Mouse (Mus musculus): ENCODE data around the gene E2f2. TPM values are rescaled to one million over a fixed set of nuclear protein-coding genes. Genes with fewer than 3 reads are reported as not detected.

Gene E2f2
- polyA plus RNA-seq, 1 experiment, result 15.9 TPM

DNA sequence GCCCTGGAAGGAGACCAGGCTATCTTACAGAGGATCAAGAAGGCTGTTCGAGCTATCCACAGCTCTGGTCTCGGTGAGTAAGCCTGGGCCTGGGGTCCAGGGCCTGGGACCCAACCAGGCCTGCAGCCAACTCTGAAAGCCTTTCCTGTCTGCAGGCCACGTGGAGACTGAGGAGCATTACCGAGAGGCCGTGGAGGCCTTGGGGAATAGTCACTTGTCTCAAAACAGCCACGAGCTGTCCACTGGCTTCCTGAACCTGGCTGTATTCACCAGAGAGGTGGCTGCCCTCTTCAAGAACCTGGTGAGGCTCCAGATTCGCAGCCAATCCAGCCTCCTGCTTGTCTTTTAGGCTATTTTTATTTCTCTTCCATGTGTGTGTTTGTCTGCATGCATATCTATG lies 55.2 kb downstream of the E2f2 start:
- DNase-seq (ENCODE audit: low read depth, low spot score), result no peak
- 79% methylated on average over 7 of the region's 7 CpGs for WGBS

DNA sequence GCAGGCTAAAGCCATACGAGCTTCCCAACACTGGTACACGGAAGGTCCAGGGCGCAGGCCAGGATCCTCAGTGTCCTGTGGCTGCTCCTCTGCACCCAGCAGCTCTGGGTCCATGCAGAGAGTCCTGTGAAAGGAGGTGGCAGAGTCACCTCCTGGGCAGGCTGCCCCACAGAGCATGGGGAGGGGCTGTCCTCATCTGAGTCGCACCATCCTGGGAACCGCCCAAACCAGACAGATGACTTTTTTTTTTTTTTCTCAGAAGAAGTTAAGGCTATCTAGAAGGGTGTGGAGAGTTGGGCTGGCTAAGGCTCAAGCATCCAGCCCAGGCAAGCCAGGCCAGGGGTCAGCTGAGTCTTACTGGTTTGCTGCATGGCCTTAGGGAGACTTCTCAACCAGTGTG lies 56.4 kb downstream of the E2f2 start:
- 43% methylated on average over 5 of the region's 5 CpGs for WGBS
- DNase-seq (ENCODE audit: low read depth, low spot score), result no peak

DNA sequence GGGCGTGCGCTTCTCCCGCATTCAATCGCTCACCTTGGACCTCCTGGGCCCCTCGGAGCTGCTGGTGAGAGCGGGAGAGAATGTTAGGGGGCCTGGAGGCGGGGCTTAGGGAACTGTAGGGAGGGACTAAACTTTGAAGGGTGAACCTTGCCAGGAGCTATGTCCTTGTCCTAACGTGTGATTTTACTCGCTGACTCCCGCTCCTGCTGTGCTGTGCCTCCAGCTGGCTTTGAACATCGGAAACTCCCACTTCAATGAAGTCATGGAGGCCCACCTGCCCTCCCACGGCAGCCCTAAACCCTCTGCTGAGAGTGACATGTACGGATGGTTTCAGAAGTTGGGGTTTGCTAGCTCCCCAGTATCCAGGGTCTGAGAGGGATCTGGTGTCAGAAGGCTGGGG lies 66.5 kb downstream of the E2f2 start:
- no peak for DNase-seq (ENCODE audit: low read depth, low spot score)
- 48% methylated on average over 13 of the region's 13 CpGs for WGBS

DNA sequence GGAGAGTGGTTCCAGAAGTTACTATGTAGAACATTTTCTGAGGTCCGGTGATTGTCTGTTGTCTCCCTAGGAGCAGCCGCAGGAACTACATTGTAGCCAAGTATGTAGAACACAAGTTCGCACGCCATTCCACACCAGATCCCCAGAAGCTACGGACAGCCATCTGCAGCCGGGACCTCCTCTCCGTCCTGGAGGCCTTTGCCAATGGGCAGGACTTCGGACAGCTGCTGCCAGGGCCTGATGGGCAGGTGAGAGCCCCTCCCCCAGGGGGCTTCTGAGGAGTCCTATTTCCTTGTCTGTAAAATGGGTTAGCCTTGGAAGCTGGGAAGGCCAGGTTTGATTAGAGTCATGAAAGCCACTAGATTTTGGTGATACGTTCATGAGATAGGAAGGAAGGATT lies 66.9 kb downstream of the E2f2 start:
- no peak for DNase-seq (ENCODE audit: low read depth, low spot score)
- 69% methylated on average over 9 of the region's 9 CpGs for whole genome bisulfite sequencing

DNA sequence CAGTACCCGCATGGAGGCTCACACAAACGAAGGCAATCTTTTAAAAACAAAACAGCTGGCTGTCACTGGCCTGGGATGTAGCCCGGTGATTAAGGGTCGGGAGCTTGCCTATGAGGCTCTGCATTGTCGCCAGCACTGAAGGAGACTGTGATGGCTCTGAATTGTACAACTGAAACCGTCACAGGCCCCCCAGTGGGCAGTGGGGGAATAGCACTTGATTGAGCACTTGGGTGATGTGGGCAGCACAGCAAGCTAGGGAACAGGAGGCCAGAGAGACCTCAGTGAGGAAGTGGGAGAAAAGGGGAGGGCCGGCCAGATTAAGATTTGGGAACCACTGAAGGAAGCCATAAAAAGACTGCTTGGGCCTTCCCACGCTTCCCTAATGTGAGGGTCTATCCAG lies 67.4 kb downstream of the E2f2 start:
- 19% methylated on average over 8 of the region's 8 CpGs for WGBS
- DNase-seq (ENCODE audit: low read depth, low spot score), result no peak

DNA sequence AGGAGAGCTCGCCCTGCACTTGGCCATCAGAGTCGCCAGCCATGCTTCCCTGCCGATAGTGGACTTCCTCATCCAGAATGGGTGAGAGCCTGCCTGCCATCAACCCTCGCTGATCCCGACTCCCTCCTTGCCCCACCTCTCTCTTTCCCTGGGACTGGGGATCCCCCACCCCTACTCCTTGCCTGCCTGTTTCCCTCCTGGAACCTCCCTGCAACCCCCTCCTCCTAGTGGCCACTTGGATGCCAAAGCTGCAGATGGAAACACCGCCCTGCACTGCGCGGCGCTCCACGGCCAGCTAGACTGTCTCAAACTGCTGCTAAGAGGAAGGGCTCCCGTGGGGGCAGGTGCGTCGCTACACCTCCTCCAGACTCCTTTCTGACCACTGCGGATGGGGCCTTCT lies 67.9 kb downstream of the E2f2 start:
- DNase-seq (ENCODE audit: low read depth, low spot score), result no peak
- WGBS, result 80% methylated on average over 14 of the region's 14 CpGs

DNA sequence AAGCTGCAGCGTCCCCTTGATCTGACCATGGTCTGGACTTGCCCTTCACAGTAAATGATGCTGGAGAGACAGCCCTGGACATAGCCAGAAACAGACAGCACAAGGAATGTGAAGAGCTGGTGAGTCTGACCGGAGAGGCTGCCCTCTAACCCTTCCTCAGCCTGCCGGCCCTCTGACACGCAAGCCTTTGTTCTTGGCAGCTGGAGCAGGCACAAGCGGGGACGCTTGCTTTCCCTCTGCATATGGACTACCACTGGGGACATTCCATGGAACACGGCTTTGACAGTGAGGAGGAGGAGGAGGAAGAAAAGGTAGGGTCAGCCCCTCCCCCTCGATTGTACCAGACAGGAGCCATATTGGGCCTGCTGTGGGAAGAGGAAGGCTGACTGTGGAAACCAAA lies 68.8 kb downstream of the E2f2 start:
- DNase-seq (ENCODE audit: low read depth, low spot score), result no peak
- 81% methylated on average over 8 of the region's 8 CpGs for WGBS

DNA sequence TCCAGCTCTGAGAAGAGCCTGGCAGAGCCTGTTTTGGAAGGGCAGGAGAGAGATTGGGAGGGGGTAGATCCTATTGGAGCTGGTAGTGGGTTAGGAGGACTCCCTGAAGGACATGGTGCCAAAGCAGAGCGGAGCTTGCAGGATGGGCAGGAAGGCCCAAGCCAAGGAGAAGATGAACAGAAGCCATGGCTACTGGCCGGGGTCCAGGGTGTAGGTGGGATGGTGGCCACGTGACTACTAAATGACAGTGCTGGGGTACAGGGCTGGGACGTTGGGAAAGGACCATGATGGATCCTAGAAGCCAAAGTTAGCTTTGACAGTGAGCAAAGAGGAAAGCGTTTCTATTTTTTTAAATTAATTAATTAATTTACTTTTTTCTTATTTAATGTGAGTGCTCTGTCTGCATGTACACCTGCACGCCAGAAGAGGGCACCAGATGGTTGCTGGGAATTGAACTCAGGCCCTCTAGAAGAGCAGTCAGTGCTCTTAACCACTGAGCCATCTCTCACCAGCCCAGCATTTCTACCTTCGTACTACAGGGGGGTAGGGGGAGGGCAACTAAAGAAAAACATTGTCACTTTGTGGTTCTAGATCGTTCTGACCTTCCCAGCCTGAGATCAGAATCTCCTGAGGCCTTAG lies 70.0 kb downstream of the E2f2 start:
- no peak for DNase-seq (ENCODE audit: low read depth, low spot score)
- 46% methylated on average over 8 of the region's 8 CpGs for WGBS

DNA sequence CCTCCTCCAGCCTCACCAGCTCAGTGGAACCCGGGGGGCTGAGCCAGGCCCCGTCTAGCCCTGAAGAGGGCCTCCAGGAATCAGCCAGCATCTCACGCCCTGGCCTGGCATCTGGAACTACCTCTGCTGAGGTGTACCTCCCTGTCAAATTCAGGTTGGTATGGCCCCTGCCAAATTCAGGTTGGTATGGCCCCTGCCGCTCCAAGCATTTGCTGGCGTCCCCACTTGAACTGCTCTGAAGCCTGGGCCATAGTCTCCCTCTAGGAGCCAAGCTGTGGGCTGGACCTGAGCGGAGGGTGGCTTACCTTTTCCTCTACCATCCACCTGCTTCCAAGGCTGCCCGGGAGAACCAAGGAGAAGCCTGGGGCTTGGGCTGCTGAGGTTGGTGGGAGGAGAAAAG lies 70.5 kb downstream of the E2f2 start:
- no peak for DNase-seq (ENCODE audit: low read depth, low spot score)
- 83% methylated on average over 7 of the region's 7 CpGs for WGBS

DNA sequence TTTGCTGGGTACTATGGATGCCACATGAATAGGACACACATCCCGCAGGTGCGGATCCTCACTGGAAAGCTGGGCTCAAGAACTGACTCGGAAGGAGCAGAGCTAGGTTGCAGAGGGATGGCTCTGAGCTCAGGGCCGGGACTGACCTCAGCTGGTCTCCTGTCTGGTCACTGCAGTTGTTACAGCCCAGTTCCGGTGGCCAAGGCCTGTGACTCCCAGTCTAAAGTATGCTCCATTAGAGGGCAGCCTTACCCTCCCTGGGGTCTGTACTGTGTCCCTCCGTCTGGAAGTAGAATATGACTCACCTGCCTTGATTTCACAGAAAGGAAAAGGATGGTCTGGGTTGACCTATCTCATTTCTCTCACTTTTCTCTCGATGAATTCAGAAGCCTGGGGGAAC lies 72.0 kb downstream of the E2f2 start:
- 85% methylated on average over 7 of the region's 7 CpGs for WGBS
- DNase-seq (ENCODE audit: low read depth, low spot score), result no peak

Other genes with a start within 250 kb of the E2f2 start
- gene Hmgcl, start 225.9 kb upstream of the E2f2 start, polyA plus RNA-seq (2012; rRNA removed), result 68.5 and 77.9 TPM in 2 replicates
- 276 and 295 TPM in 2 replicates for gene Gale, start 208.7 kb upstream of the E2f2 start, polyA plus RNA-seq (2012; rRNA removed)
- gene Lypla2, start 199.8 kb upstream of the E2f2 start, polyA plus RNA-seq (2012; rRNA removed), result 123 and 127 TPM in 2 replicates
- gene Pithd1, start 185.1 kb upstream of the E2f2 start, polyA plus RNA-seq (2012; rRNA removed), result 32.6 and 35.3 TPM in 2 replicates
- gene Eloa, start 150.6 kb upstream of the E2f2 start, polyA plus RNA-seq (2012; rRNA removed), result 11.4 and 12.3 TPM in 2 replicates
- gene Rpl11, start 119.0 kb upstream of the E2f2 start, polyA plus RNA-seq (2012; rRNA removed), result 386 and 417 TPM in 2 replicates
- gene Id3, start 28.9 kb upstream of the E2f2 start, polyA plus RNA-seq (2012; rRNA removed), result 242 and 265 TPM in 2 replicates
- 2.3 and 2.4 TPM in 2 replicates for gene Asap3, start 34.0 kb downstream of the E2f2 start, polyA plus RNA-seq (2012; rRNA removed)
- gene Tcea3, start 75.3 kb downstream of the E2f2 start, polyA plus RNA-seq (2012; rRNA removed), result 15.3 and 18.2 TPM in 2 replicates
- gene Zfp46, start 112.3 kb downstream of the E2f2 start, polyA plus RNA-seq (2012; rRNA removed), result 6.8 and 11.7 TPM in 2 replicates
- gene Hnrnpr, start 138.5 kb downstream of the E2f2 start, polyA plus RNA-seq (2012; rRNA removed), result 7.8 and 9.1 TPM in 2 replicates